In genomic region chr2:169929540-169930497, GRCm38 (mm10) we compare ENCODE assay signal across 8 mouse cellular contexts.
DNase-seq lines count a peak whose midpoint lies in the region; ATAC-seq and TF ChIP-seq lines count a peak whose summit lies in the region.

No protein-coding gene starts in this region.

- peak overlapping the region; percentile 61 for H3K4me2 ChIP-seq in heart, embryonic 11.5 days
- H3K4me2 ChIP-seq in kidney, embryonic 14.5 days (replicated peaks; ENCODE audit: low read depth, low read length), result peak overlapping the region; percentile 49
- H3K4me2 ChIP-seq in liver, embryonic 14.5 days (ENCODE audit: low read depth), result peak overlapping the region; percentile 38
- H3K4me2 ChIP-seq in neural tube, embryonic 13.5 days, result peak overlapping the region; percentile 61

- no peak overlapping the region for H3K27ac ChIP-seq in heart, embryonic 11.5 days (ENCODE audit: low read depth, low read length)
- no peak overlapping the region for H3K27ac ChIP-seq in kidney, embryonic 14.5 days (ENCODE audit: low read depth, low read length)
- no peak overlapping the region for H3K27ac ChIP-seq in liver, embryonic 14.5 days
- H3K27ac ChIP-seq in neural tube, embryonic 13.5 days (replicated peaks), result peak overlapping the region; percentile 67

- WGBS in heart, embryonic 11.5 days (ENCODE audit: insufficient replicate concordance), result 49% methylated on average over 23 of the region's 23 CpGs
- 41% methylated on average over 23 of the region's 23 CpGs for WGBS in kidney, embryonic 14.5 days
- 42% methylated on average over 23 of the region's 23 CpGs for WGBS in liver, embryonic 14.5 days (ENCODE audit: insufficient replicate concordance)
- 42% methylated on average over 23 of the region's 23 CpGs for WGBS in neural tube, embryonic 13.5 days

- ATAC-seq in common myeloid progenitor, adult 5-6 weeks (replicated peaks; ENCODE audit: low read depth, poor library complexity, severe bottlenecking), result peak; percentile 88
- no peak for ATAC-seq in heart, embryonic 11.5 days (replicated peaks; ENCODE audit: insufficient number of reproducible peaks, low FRiP score, low TSS enrichment)
- ATAC-seq in kidney, embryonic 14.5 days (ENCODE audit: low FRiP score, low TSS enrichment), result peak; percentile 65; the same call in 1 of the 2 replicates
- no peak for ATAC-seq in liver, embryonic 14.5 days (ENCODE audit: insufficient read depth)
- peak; percentile 57 for ATAC-seq in neural tube, embryonic 13.5 days (ENCODE audit: low read depth)

- H3K9me3 ChIP-seq in heart, embryonic 11.5 days (replicated peaks; ENCODE audit: control insufficient read depth, low read length), result no peaks in the 10 kb centered on the region
- no peaks in the 10 kb centered on the region for H3K9me3 ChIP-seq in kidney, embryonic 14.5 days (ENCODE audit: control insufficient read depth, low read length)
- no peaks in the 10 kb centered on the region for H3K9me3 ChIP-seq in liver, embryonic 14.5 days (ENCODE audit: control insufficient read depth, low read length)
- H3K9me3 ChIP-seq in neural tube, embryonic 13.5 days, result no peaks in the 10 kb centered on the region

- H3K27me3 ChIP-seq in heart, embryonic 11.5 days (ENCODE audit: control insufficient read depth, insufficient read depth, low read length), result no peaks in the 10 kb centered on the region
- no peaks in the 10 kb centered on the region for H3K27me3 ChIP-seq in kidney, embryonic 14.5 days (ENCODE audit: control insufficient read depth, insufficient read depth, low read length)
- no peaks in the 10 kb centered on the region for H3K27me3 ChIP-seq in liver, embryonic 14.5 days (ENCODE audit: control insufficient read depth, insufficient read depth, low read length)
- H3K27me3 ChIP-seq in neural tube, embryonic 13.5 days, result no peaks in the 10 kb centered on the region

- H3K4me1 ChIP-seq in heart, embryonic 11.5 days (ENCODE audit: control insufficient read depth, insufficient read depth, low read length), result no peaks in the 10 kb centered on the region
- 0 out of 2 replicates have a peak, but pooled peaks cover 7% of the 10 kb centered on the region for H3K4me1 ChIP-seq in kidney, embryonic 14.5 days (ENCODE audit: control insufficient read depth, insufficient read depth, low read length)
- H3K4me1 ChIP-seq in liver, embryonic 14.5 days (replicated peaks; ENCODE audit: control insufficient read depth in 2 of 2, insufficient read depth in 2 of 2, low read length in 1 of 2), result peaks cover 0 to 2% of the 10 kb centered on the region in 2 experiments; a peak in 1 of 4 replicates
- peaks cover 29% of the 10 kb centered on the region for H3K4me1 ChIP-seq in neural tube, embryonic 13.5 days (replicated peaks)

- peak overlapping the region; percentile 36 for H3K4me3 ChIP-seq in heart, embryonic 11.5 days (ENCODE audit: low read depth, low read length)
- H3K4me3 ChIP-seq in kidney, embryonic 14.5 days (ENCODE audit: low read length), result peak overlapping the region; percentile 29
- H3K4me3 ChIP-seq in liver, embryonic 14.5 days (ENCODE audit: insufficient read depth in 1 of 2, low read depth in 2 of 2, low read length in 2 of 2), result peak overlapping the region; percentile 16 to 27; a peak in 2 of 4 replicates
- H3K4me3 ChIP-seq in neural tube, embryonic 13.5 days, result peak overlapping the region; percentile 37

- TF ChIP-seq CTCF in liver, embryonic 14.5 days (IDR thresholded peaks at IDR 0.05; ENCODE audit: low read depth), result no peak

- peak overlapping the region; percentile 46; the same call in 1 of the 2 replicates for H3K9ac ChIP-seq in heart, embryonic 11.5 days (ENCODE audit: low read depth, low read length)
- H3K9ac ChIP-seq in kidney, embryonic 14.5 days (ENCODE audit: low read depth, low read length), result peak overlapping the region; percentile 3; the same call in 1 of the 2 replicates
- H3K9ac ChIP-seq in liver, embryonic 14.5 days (replicated peaks), result no peak overlapping the region
- peak overlapping the region; percentile 65 for H3K9ac ChIP-seq in neural tube, embryonic 13.5 days

- no peaks in the 10 kb centered on the region for H3K36me3 ChIP-seq in heart, embryonic 11.5 days (ENCODE audit: control insufficient read depth, insufficient read depth, low read length)
- no peaks in the 10 kb centered on the region for H3K36me3 ChIP-seq in kidney, embryonic 14.5 days (ENCODE audit: control insufficient read depth, insufficient read depth, low read length)
- H3K36me3 ChIP-seq in liver, embryonic 14.5 days (replicated peaks; ENCODE audit: control insufficient read depth, insufficient read depth, low read depth), result no peaks in the 10 kb centered on the region
- no peaks in the 10 kb centered on the region for H3K36me3 ChIP-seq in neural tube, embryonic 13.5 days

- no peak for TF ChIP-seq EP300 in liver, embryonic 14.5 days (IDR thresholded peaks at IDR 0.05; ENCODE audit: low read depth)

- DNase-seq in right cerebral cortex, adult 18-20 months, result peak; percentile 32
- no peak for DNase-seq in right cerebral cortex, postnatal 14 days
- DNase-seq in liver, embryonic 14.5 days (ENCODE audit: low read depth in 3 of 3, low spot score in 3 of 3), result peak in 2 of 3 experiments; percentile 4 to 22
- DNase-seq in spleen, postnatal 10 days (ENCODE audit: low spot score in 2 of 2), result no peak

Comparison
In these comparisons a context has a peak if more than half of its experiments do, and no peak if none do; other contexts are left out.
1. DNase-seq: peak in right cerebral cortex, adult 18-20 months (single experiment) and liver, embryonic 14.5 days (2 of 3); none in right cerebral cortex, postnatal 14 days (single experiment) and spleen, postnatal 10 days (0 of 2).
2. ATAC-seq: peak in common myeloid progenitor, adult 5-6 weeks (single experiment), kidney, embryonic 14.5 days (single experiment) and neural tube, embryonic 13.5 days (single experiment); none in heart, embryonic 11.5 days (single experiment) and liver, embryonic 14.5 days (single experiment).
3. Peak in every context shown above with its lines, with median percentiles within 50 percentile points of each other: H3K4me2 ChIP-seq and H3K4me3 ChIP-seq.